Comparison of ENCODE assay signal across 8 mouse cellular contexts in genomic region chrX:152016151-152017145, GRCm38 (mm10). TPM values are rescaled to one million over a fixed set of nuclear protein-coding genes. Genes with fewer than 3 reads are reported as not detected.
DNase-seq lines count a peak whose midpoint lies in the region; ATAC-seq and TF ChIP-seq lines count a peak whose summit lies in the region.

Ribc1 (minus strand) TSS chrX:152016295.
Smc1a (plus strand) TSS chrX:152016428.

- 12% methylated on average over 64 of the region's 64 CpGs for WGBS in heart, embryonic 11.5 days (ENCODE audit: insufficient replicate concordance)
- 23% methylated on average over 64 of the region's 64 CpGs for WGBS in kidney, embryonic 16.5 days
- WGBS in liver, adult 2 months = under 1% methylated on average over 64 of the region's 64 CpGs

- no peak for TF ChIP-seq POLR2A in bone marrow macrophage, adult 2 months (IDR thresholded peaks at IDR 0.05; ENCODE audit: borderline replicate concordance, low read depth, low read length)
- peak; percentile 52 for TF ChIP-seq POLR2A in embryonic fibroblast, embryonic 13.5 days (IDR thresholded peaks at IDR 0.05; ENCODE audit: low read depth, low read length)
- TF ChIP-seq POLR2A in liver, adult 2 months (IDR thresholded peaks at IDR 0.05; ENCODE audit: extremely low read depth, insufficient read depth, low read length) = 0 out of 2 replicates have a peak, but pooled peaks have one; percentile 42
- TF ChIP-seq POLR2A in myocyte (IDR thresholded peaks at IDR 0.05; ENCODE audit: insufficient read length, low read depth) = peak; percentile 57

- H3K4me2 ChIP-seq in heart, embryonic 11.5 days = peak within 1 kb of the TSS; percentile 65
- peak within 1 kb of the TSS; percentile 65 for H3K4me2 ChIP-seq in kidney, embryonic 16.5 days (replicated peaks; ENCODE audit: low read depth, low read length)
- H3K4me2 ChIP-seq in myocyte (ENCODE audit: low read depth) = peak within 1 kb of the TSS; percentile 80

- peak; percentile 94 for DNase-seq in A20 (ENCODE audit: low read depth, low spot score)
- peak; percentile 90 for DNase-seq in liver, adult 2 months (ENCODE audit: extremely low read depth, low read depth, low spot score)
- peak; percentile 96 for DNase-seq in splenic B cell, adult 2 months (ENCODE audit: low read depth, low spot score)

- peak within 1 kb of the TSS; percentile 82 for H3K9ac ChIP-seq in heart, embryonic 11.5 days (ENCODE audit: low read depth, low read length)
- peak within 1 kb of the TSS; percentile 76 for H3K9ac ChIP-seq in kidney, embryonic 16.5 days (replicated peaks; ENCODE audit: low read length)
- H3K9ac ChIP-seq in liver, adult 2 months (ENCODE audit: low read depth, low read length) = peak within 1 kb of the TSS; percentile 87

- H3ac ChIP-seq in myocyte (ENCODE audit: control insufficient read depth, insufficient read length) = peak within 1 kb of the TSS; percentile 66

- TF ChIP-seq CTCF in bone marrow macrophage, adult 2 months (IDR thresholded peaks at IDR 0.05; ENCODE audit: low read depth, low read length) = no peak
- no peak for TF ChIP-seq CTCF in embryonic fibroblast, embryonic 13.5 days (IDR thresholded peaks at IDR 0.05; ENCODE audit: borderline replicate concordance, insufficient read depth, low read length)
- no peak for TF ChIP-seq CTCF in liver, adult 2 months (IDR thresholded peaks at IDR 0.05; ENCODE audit: low read depth, low read length)

- peak; percentile 96 for ATAC-seq in heart, embryonic 11.5 days (replicated peaks; ENCODE audit: insufficient number of reproducible peaks, low FRiP score, low TSS enrichment)
- peak; percentile 99 for ATAC-seq in kidney, embryonic 16.5 days (ENCODE audit: low FRiP score, low TSS enrichment)

- H3K79me2 ChIP-seq in liver, adult 2 months (ENCODE audit: control insufficient read depth, insufficient read depth, low read length) = peaks cover 7% of the 10 kb centered on the region; the same call in 1 of the 2 replicates
- H3K79me2 ChIP-seq in myocyte (ENCODE audit: control insufficient read depth, insufficient read depth) = peaks cover 46% of the 10 kb centered on the region

- H3K4me3 ChIP-seq in bone marrow macrophage, adult 2 months (ENCODE audit: insufficient read depth, low read length) = peak within 1 kb of the TSS; percentile 83
- H3K4me3 ChIP-seq in embryonic fibroblast, embryonic 13.5 days (ENCODE audit: insufficient read depth, low read length) = peak within 1 kb of the TSS; percentile 75
- H3K4me3 ChIP-seq in heart, embryonic 11.5 days (ENCODE audit: low read depth, low read length) = peak within 1 kb of the TSS; percentile 57
- peak within 1 kb of the TSS; percentile 65 for H3K4me3 ChIP-seq in kidney, embryonic 16.5 days (ENCODE audit: low read length)
- peak within 1 kb of the TSS; percentile 94 for H3K4me3 ChIP-seq in liver, adult 2 months (ENCODE audit: insufficient read depth, low read depth, low read length)
- peak within 1 kb of the TSS; percentile 73 for H3K4me3 ChIP-seq in myocyte

- H3K27ac ChIP-seq in bone marrow macrophage, adult 2 months (ENCODE audit: insufficient read depth, low read depth, low read length) = peak within 1 kb of the TSS; percentile 83
- H3K27ac ChIP-seq in embryonic fibroblast, embryonic 13.5 days (ENCODE audit: insufficient read depth, low read length) = peak within 1 kb of the TSS; percentile 88
- H3K27ac ChIP-seq in heart, embryonic 11.5 days (ENCODE audit: low read depth, low read length) = peak within 1 kb of the TSS; percentile 87
- peak within 1 kb of the TSS; percentile 94 for H3K27ac ChIP-seq in kidney, embryonic 16.5 days (ENCODE audit: low read length)
- peak within 1 kb of the TSS; percentile 98 for H3K27ac ChIP-seq in liver, adult 2 months (replicated peaks; ENCODE audit: insufficient read depth, low read depth, low read length)

- no peaks in the 10 kb centered on the region for H3K4me1 ChIP-seq in bone marrow macrophage, adult 2 months (ENCODE audit: control insufficient read depth, insufficient read depth, low read length)
- H3K4me1 ChIP-seq in embryonic fibroblast, embryonic 13.5 days (ENCODE audit: control insufficient read depth, insufficient read depth, low read length) = no peaks in the 10 kb centered on the region; the same call in 1 of the 2 replicates
- peaks cover 3% of the 10 kb centered on the region; the same call in 1 of the 2 replicates for H3K4me1 ChIP-seq in heart, embryonic 11.5 days (ENCODE audit: control insufficient read depth, insufficient read depth, low read length)
- H3K4me1 ChIP-seq in kidney, embryonic 16.5 days (ENCODE audit: insufficient read depth, low read length) = peaks cover 7% of the 10 kb centered on the region; the same call in 1 of the 2 replicates
- peaks cover 3% of the 10 kb centered on the region for H3K4me1 ChIP-seq in liver, adult 2 months (ENCODE audit: control insufficient read depth, insufficient read depth, low read length)

- no peaks in the 10 kb centered on the region for H3K9me3 ChIP-seq in heart, embryonic 11.5 days (replicated peaks; ENCODE audit: control insufficient read depth, low read length)
- H3K9me3 ChIP-seq in kidney, embryonic 16.5 days (ENCODE audit: low read length) = no peaks in the 10 kb centered on the region

- H3K27me3 ChIP-seq in heart, embryonic 11.5 days (ENCODE audit: control insufficient read depth, insufficient read depth, low read length) = peaks cover 7% of the 10 kb centered on the region; the same call in 1 of the 2 replicates
- H3K27me3 ChIP-seq in kidney, embryonic 16.5 days (ENCODE audit: insufficient read depth, low read length) = peaks cover 14% of the 10 kb centered on the region; the same call in 1 of the 2 replicates
- no peaks in the 10 kb centered on the region for H3K27me3 ChIP-seq in liver, adult 2 months (ENCODE audit: control insufficient read depth, insufficient read depth, low read length)
- no peaks in the 10 kb centered on the region for H3K27me3 ChIP-seq in myocyte (ENCODE audit: control insufficient read depth, insufficient read depth, insufficient read length)
- no peaks in the 10 kb centered on the region for H3K27me3 ChIP-seq in splenic B cell, adult 2 months (ENCODE audit: control insufficient read depth, insufficient read depth, low read length, poor library complexity, severe bottlenecking)

- H3K36me3 ChIP-seq in heart, embryonic 11.5 days (ENCODE audit: control insufficient read depth, insufficient read depth, low read length) = no peaks in the 10 kb centered on the region
- H3K36me3 ChIP-seq in kidney, embryonic 16.5 days (ENCODE audit: insufficient read depth, low read length) = 0 out of 2 replicates have a peak, but pooled peaks cover 3% of the 10 kb centered on the region
- H3K36me3 ChIP-seq in liver, adult 2 months (ENCODE audit: control insufficient read depth, insufficient read depth, low read length) = no peaks in the 10 kb centered on the region
- H3K36me3 ChIP-seq in myocyte (ENCODE audit: control insufficient read depth, insufficient read depth) = no peaks in the 10 kb centered on the region
- no peaks in the 10 kb centered on the region for H3K36me3 ChIP-seq in splenic B cell, adult 2 months (ENCODE audit: control insufficient read depth, insufficient read depth, low read length, poor library complexity, severe bottlenecking)

TF ChIP-seq in myocyte, 11 proteins besides CTCF, POLR2A, EP300 and RAD21:
- peak; percentile 63 for TF ChIP-seq POLR2AphosphoS2 (IDR thresholded peaks at IDR 0.05; ENCODE audit: insufficient read length, low read depth)
- TF ChIP-seq SRF (IDR thresholded peaks at IDR 0.05; ENCODE audit: control insufficient read depth, insufficient read length, low read depth) = peak; percentile 98
- no peak for TF ChIP-seq CEBPB (IDR thresholded peaks at IDR 0.05; ENCODE audit: insufficient read depth, poor library complexity, severe bottlenecking)
- peak; percentile 75 for TF ChIP-seq E2F4 (IDR thresholded peaks at IDR 0.05; ENCODE audit: insufficient read depth)

RNA-seq across cellular contexts. Expression of gene Ribc1, which starts in this region (rescaled TPM):
- polyA plus RNA-seq in bone marrow macrophage, adult 2 months (2012; ENCODE audit: insufficient read depth, insufficient read length, missing spikeins) = 1.4 and 2.3 TPM in 2 replicates
- polyA plus RNA-seq in embryonic fibroblast, embryonic 13.5 days (2011; ENCODE audit: insufficient read length, low read depth, missing spikeins) = 0.43 and 0.91 TPM in 2 replicates
- 2.8 and 3.0 TPM in 2 replicates for polyA plus RNA-seq in heart, embryonic 11.5 days (2014; fragmentation: Nextera tagmentation; extraction: Ambion mirVana)
- polyA plus RNA-seq in kidney, embryonic 16.5 days (2015; fragmentation: Nextera tagmentation; extraction: Ambion mirVana) = 3.4 and 4.0 TPM in 2 replicates
- total RNA-seq in liver, adult 2 months (2014; rRNA removed) = 0.87 and 1.2 TPM in 2 replicates
- 0.43 and 0.68 TPM in 2 replicates for polyA plus RNA-seq in liver, adult 2 months (2012; rRNA removed)
- polyA plus RNA-seq in myocyte (2012; fragmentation: generic; extraction: Trizol) = 0.97 TPM

RNA-seq across cellular contexts. Expression of gene Smc1a, which starts in this region (rescaled TPM):
- polyA plus RNA-seq in bone marrow macrophage, adult 2 months (2012; ENCODE audit: insufficient read depth, insufficient read length, missing spikeins) = 79.8 and 88.5 TPM in 2 replicates
- 83.5 and 97.5 TPM in 2 replicates for polyA plus RNA-seq in embryonic fibroblast, embryonic 13.5 days (2011; ENCODE audit: insufficient read length, low read depth, missing spikeins)
- polyA plus RNA-seq in heart, embryonic 11.5 days (2014; fragmentation: Nextera tagmentation; extraction: Ambion mirVana) = 81.3 and 84.3 TPM in 2 replicates
- polyA plus RNA-seq in kidney, embryonic 16.5 days (2015; fragmentation: Nextera tagmentation; extraction: Ambion mirVana) = 109 and 123 TPM in 2 replicates
- total RNA-seq in liver, adult 2 months (2014; rRNA removed) = 20.7 and 23.7 TPM in 2 replicates
- 6.6 and 10.9 TPM in 2 replicates for polyA plus RNA-seq in liver, adult 2 months (2012; rRNA removed)
- polyA plus RNA-seq in myocyte (2012; fragmentation: generic; extraction: Trizol) = 16.7 TPM

Comparison
In these comparisons a context has a peak if more than half of its experiments do, and no peak if none do; other contexts are left out.
1. Peak in every context shown above with its lines: DNase-seq, ATAC-seq, H3K4me3 ChIP-seq and H3K27ac ChIP-seq.